Mouse (Mus musculus): ENCODE measurements around the gene Samd14.
"Not testable (repeated sequence)": the region's sequence is repeated elsewhere in the genome, so short reads cannot be mapped to it uniquely, and the experiment has no call there.

Gene Samd14

GRCm38 (mm10) chr11:95006525-95007219 is 3.0 kb upstream of the Samd14 start:
- DNase-seq (ENCODE audit: low spot score in 2 of 2): peak in 1 of 2 experiments; percentile 66

- DNase-seq (ENCODE audit: low spot score in 2 of 2): no peak
These were observed 2.3 kb upstream of the Samd14 start for GRCm38 (mm10) chr11:95007418-95007817.

- no peak for DNase-seq (ENCODE audit: low spot score in 2 of 2)
These were observed 734 bp upstream of the Samd14 start for GRCm38 (mm10) chr11:95008661-95009628.

- no peak for DNase-seq (ENCODE audit: low spot score in 2 of 2)
These were observed 561 bp downstream of the Samd14 start for GRCm38 (mm10) chr11:95010141-95010739.

GRCm38 (mm10) chr11:95010841-95011403 is 1.2 kb downstream of the Samd14 start:
- not testable (repeated sequence) for DNase-seq (ENCODE audit: low spot score in 2 of 2)

- no peak for DNase-seq (ENCODE audit: low spot score in 2 of 2)
These were observed 1.7 kb downstream of the Samd14 start for GRCm38 (mm10) chr11:95011416-95011815.

GRCm38 (mm10) chr11:95012075-95012474 is 2.4 kb downstream of the Samd14 start:
- DNase-seq (ENCODE audit: low spot score in 2 of 2): no peak

- DNase-seq (ENCODE audit: low spot score in 2 of 2): no peak
These were observed 2.8 kb downstream of the Samd14 start for GRCm38 (mm10) chr11:95012487-95012886.

GRCm38 (mm10) chr11:95015484-95015883 is 5.8 kb downstream of the Samd14 start:
- no peak for DNase-seq (ENCODE audit: low spot score in 2 of 2)

GRCm38 (mm10) chr11:95022237-95022992 is 12.7 kb downstream of the Samd14 start:
- DNase-seq (ENCODE audit: low spot score in 2 of 2): no peak

- no peak for DNase-seq (ENCODE audit: low spot score in 2 of 2)
These were observed 13.8 kb downstream of the Samd14 start for GRCm38 (mm10) chr11:95023481-95023880.

GRCm38 (mm10) chr11:95024439-95025184 is 14.9 kb downstream of the Samd14 start:
- no peak for DNase-seq (ENCODE audit: low spot score in 2 of 2)

GRCm38 (mm10) chr11:95025227-95026012 is 15.7 kb downstream of the Samd14 start:
- DNase-seq (ENCODE audit: low spot score in 2 of 2): no peak

- no peak for DNase-seq (ENCODE audit: low spot score in 2 of 2)
These were observed 16.4 kb downstream of the Samd14 start for GRCm38 (mm10) chr11:95026090-95026542.

- DNase-seq (ENCODE audit: low spot score in 2 of 2): no peak
These were observed 17.2 kb downstream of the Samd14 start for GRCm38 (mm10) chr11:95026849-95027248.

GRCm38 (mm10) chr11:95027850-95028470 is 18.3 kb downstream of the Samd14 start:
- no peak for DNase-seq (ENCODE audit: low spot score in 2 of 2)

- no peak for DNase-seq (ENCODE audit: low spot score in 2 of 2)
These were observed 23.3 kb downstream of the Samd14 start for GRCm38 (mm10) chr11:95032945-95033344.

GRCm38 (mm10) chr11:95033617-95034016 is 23.9 kb downstream of the Samd14 start:
- DNase-seq (ENCODE audit: low spot score in 2 of 2): no peak

GRCm38 (mm10) chr11:95034902-95035301 is 25.2 kb downstream of the Samd14 start:
- DNase-seq (ENCODE audit: low spot score in 2 of 2): peak; percentile 62 to 70
